Mouse (Mus musculus) gastrocnemius, postnatal 10 days (tissue): ENCODE measurements around the gene Tdrkh. TPM values are rescaled to one million over a fixed set of nuclear protein-coding genes. Genes with fewer than 3 reads are reported as not detected.

Source experiments
- total RNA-seq, 2 experiments: library from RNA; stranded (reverse); gene quantifications; 2 replicates each; pipeline ENCODE4 v1.2.3; 2021

The Tdrkh gene
- total RNA-seq, 2 experiments from 2014 or later: 6.3 to 8.9 TPM

Other genes with a start within 250 kb of the Tdrkh start
- gene Gm10696, start 235.1 kb upstream of the Tdrkh start, total RNA-seq: not detected
- gene Gm5286, start 216.6 kb upstream of the Tdrkh start, total RNA-seq: not detected
- gene Gm4778, start 149.2 kb upstream of the Tdrkh start, total RNA-seq: not detected
- 1 to 10 TPM; 7.7 to 7.8 TPM for gene Them4, start 103.2 kb upstream of the Tdrkh start, total RNA-seq
- gene Them5, start 71.2 kb upstream of the Tdrkh start, total RNA-seq: not detected
- gene C2cd4d, start 50.8 kb upstream of the Tdrkh start, total RNA-seq: under 1 TPM; 0.34 to 0.56 TPM
- 10 to 100 TPM; 18.2 to 19.9 TPM for gene Rorc, start 40.5 kb upstream of the Tdrkh start, total RNA-seq
- under 1 TPM in 1 of 2 experiments, not detected in 1; 0.25 TPM for gene Lingo4, start 14.8 kb upstream of the Tdrkh start, total RNA-seq
- 10 to 100 TPM; 42.3 to 54.0 TPM for gene Mrpl9, start 30.0 kb downstream of the Tdrkh start, total RNA-seq
- gene Oaz3, start 30.6 kb downstream of the Tdrkh start, total RNA-seq: not detected
- under 1 TPM; 0.49 to 0.61 TPM for gene Celf3, start 65.0 kb downstream of the Tdrkh start, total RNA-seq
- gene Riiad1, start 67.1 kb downstream of the Tdrkh start, total RNA-seq: 1 to 10 TPM; 5.0 to 7.9 TPM
- gene Snx27, start 169.4 kb downstream of the Tdrkh start, total RNA-seq: 10 to 100 TPM; 29.5 to 37.1 TPM
- gene Gm10972, start 229.8 kb downstream of the Tdrkh start, total RNA-seq: not detected
- 1 to 10 TPM; 1.1 to 1.2 TPM for gene Tuft1, start 245.6 kb downstream of the Tdrkh start, total RNA-seq